Mouse (Mus musculus) olfactory bulb, adult 2 months (tissue): ENCODE measurements around the gene Myom1.

Experiments used
- CTCF ChIP-seq: fragments of 200-500 bp; IDR thresholded peaks from 2 replicates; pipeline ENCODE4 v1.5.1; 2012; ENCODE audit warnings: low read depth, mild to moderate bottlenecking, low read length, moderate library complexity; ENCODE audit not compliant: insufficient read depth
- POLR2A ChIP-seq: fragments of 200-500 bp; IDR thresholded peaks from 2 replicates; pipeline ENCODE4 v1.6.1; 2012; ENCODE audit warnings: mild to moderate bottlenecking, low read depth, low read length, moderate library complexity; ENCODE audit not compliant: insufficient read depth

GRCm38 (mm10) chr17:71062049-71062560 is 59.7 kb downstream of the Myom1 start:
- TF ChIP-seq POLR2A = no peak
- no peak for TF ChIP-seq CTCF
